Mouse (Mus musculus) olfactory bulb, adult 2 months (tissue): ENCODE results near the gene Zmym6.

ENCODE experiments used
- CTCF ChIP-seq: fragments of 200-500 bp; IDR thresholded peaks from 2 replicates; pipeline ENCODE4 v1.5.1; 2012; ENCODE audit warnings: low read depth, mild to moderate bottlenecking, low read length, moderate library complexity; ENCODE audit not compliant: insufficient read depth
- POLR2A ChIP-seq: fragments of 200-500 bp; IDR thresholded peaks from 2 replicates; pipeline ENCODE4 v1.6.1; 2012; ENCODE audit warnings: mild to moderate bottlenecking, low read depth, low read length, moderate library complexity; ENCODE audit not compliant: insufficient read depth

DNA sequence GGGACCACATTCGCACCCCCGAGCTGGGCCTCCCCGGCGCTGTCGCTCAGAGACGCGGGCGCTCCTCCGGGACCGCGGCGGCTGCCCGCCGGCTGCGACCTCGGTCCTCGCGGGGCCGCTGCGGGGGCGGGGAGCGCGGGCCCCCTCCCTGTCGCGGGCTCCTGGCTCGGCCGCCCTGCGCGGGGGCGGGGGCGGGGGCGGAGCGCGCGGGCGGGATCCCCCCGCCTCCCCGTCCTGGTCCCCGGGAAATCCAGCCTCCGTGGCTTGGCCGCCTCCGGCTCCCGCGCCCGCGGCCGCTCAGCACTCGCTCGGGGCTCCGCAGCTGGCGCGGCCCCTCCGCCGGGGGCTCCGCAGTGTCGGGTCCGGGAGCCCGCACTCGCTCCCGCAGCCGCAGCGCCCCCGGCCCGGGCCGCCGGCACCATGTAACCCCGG lies 91.7 kb downstream of the Zmym6 start, which contains the start of gene Dlgap3:
- TF ChIP-seq CTCF (no peak), POLR2A (no peak; the same call in 1 of the 2 replicates)
